Mouse (Mus musculus) E14TG2a.4 (cell line): ENCODE results near the gene Mrpl46.

Experiments
- CTCF ChIP-seq: conservative IDR thresholded peaks from 2 replicates; pipeline ENCODE4 v1.5.1; 2014; ENCODE audit warnings: low read length
- POU5F1 ChIP-seq: IDR thresholded peaks from 2 replicates; pipeline ENCODE4 v1.6.1; 2014; ENCODE audit warnings: low read length, borderline replicate concordance

- TF ChIP-seq CTCF = no peak
- TF ChIP-seq POU5F1 = no peak
These were observed 30.5 kb upstream of the Mrpl46 start for GRCm38 (mm10) chr7:78813791-78814190.
